Mouse (Mus musculus) cortical plate, adult 2 months (tissue): ENCODE data around the gene Atp8a1.

Experiments
- CTCF ChIP-seq: fragments of 200-500 bp; IDR thresholded peaks from 2 replicates; pipeline ENCODE4 v1.5.1; 2011; ENCODE audit warnings: mild to moderate bottlenecking, control low read depth, low read length; ENCODE audit not compliant: insufficient read depth; ENCODE audit errors: extremely low read depth
- POLR2A ChIP-seq: fragments of 200-500 bp; IDR thresholded peaks from 2 replicates; pipeline ENCODE4 v1.6.1; 2011; ENCODE audit warnings: mild to moderate bottlenecking, low read length, control low read depth; ENCODE audit not compliant: insufficient read depth; ENCODE audit errors: extremely low read depth

GRCm38 (mm10) chr5:67698176-67698575 is 149.1 kb downstream of the Atp8a1 start:
- no peak for TF ChIP-seq POLR2A
- TF ChIP-seq CTCF, result no peak
